Mouse (Mus musculus): Measurements from ENCODE around the gene Hyal3.
"Not testable (repeated sequence)": the region's sequence is repeated elsewhere in the genome, so short reads cannot be mapped to it uniquely, and the experiment has no call there.

Gene Hyal3

GRCm38 (mm10) chr9:107550491-107551116, 30.0 kb upstream of the Hyal3 start:
- no peak for DNase-seq (ENCODE audit: low spot score in 2 of 2)

DNA sequence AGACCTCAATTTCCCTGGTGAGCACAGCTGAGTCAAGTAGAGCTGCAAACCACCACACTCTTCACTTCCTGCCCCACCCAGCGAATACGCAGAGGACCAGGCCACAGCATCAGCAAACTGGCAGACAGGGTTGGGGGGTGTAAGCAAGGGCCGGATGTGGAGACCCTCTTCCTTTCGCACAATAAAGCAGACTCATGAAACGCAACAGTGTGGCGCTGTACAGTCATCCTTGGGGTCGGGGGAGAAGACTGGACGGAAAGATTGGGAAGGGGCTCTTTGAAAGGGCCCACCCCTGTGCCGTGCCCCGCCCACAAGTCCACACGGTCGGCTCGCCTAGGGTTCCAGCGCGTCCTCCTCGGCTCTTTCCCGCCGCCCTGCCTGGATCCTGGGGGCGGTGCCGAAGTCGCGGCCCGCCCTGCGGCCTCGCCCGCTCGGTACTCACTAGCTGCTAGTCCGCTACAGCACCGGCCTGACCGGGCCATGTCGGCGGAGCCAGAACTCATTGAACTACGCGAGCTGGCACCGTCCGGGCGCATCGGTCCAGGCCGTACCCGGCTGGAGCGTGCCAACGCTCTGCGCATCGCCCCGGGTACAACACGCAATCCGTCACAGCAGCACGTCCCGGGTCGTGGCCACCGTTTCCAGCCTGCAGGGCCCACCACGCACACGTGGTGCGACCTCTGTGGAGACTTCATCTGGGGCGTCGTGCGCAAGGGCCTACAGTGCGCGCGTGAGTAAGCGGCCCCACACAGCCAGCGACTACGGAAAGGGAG, 29.3 kb upstream of the Hyal3 start, which contains the start of gene Rassf1:
Gene Rassf1, plus strand, starts transcription at position 439 of the 773 bp plus-strand sequence.
- peak; percentile 84 to 87 for DNase-seq (ENCODE audit: low spot score in 2 of 2)

GRCm38 (mm10) chr9:107551890-107552355, 28.7 kb upstream of the Hyal3 start:
- no peak for DNase-seq (ENCODE audit: low spot score in 2 of 2)

DNA sequence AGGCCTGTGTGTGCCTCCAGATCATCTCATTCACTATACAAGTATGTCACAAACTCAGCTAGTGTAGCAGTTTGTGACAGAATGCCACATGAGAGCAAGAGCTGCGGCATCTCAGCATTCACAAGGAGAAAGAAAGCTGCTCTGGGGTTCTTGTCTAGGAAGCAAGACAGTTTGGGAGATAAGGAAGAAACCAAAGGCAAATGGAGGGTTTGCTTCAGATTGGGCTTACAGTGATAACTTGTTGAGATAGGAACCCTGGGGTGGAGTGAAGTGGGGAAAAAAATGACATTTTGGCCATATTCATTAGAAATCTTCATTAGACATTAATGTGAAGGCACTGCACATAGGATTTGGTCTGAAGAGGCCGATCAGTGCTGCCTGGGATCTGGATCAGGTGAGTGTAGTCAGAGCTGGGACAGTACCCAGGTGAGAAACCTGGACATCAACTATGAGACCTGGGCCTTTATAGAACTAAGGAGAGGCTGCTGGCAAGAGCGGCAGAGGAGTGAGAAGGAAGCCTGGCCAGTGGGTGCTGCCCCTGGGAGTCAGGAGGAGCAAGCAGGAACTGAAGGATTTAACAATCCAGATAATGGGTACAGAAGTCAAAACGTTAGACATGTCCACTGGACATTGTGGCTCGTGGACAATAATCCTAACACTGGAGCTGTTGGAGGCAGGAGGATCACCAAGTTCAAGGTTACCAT, 27.8 kb upstream of the Hyal3 start:
- peak in 1 of 2 experiments; percentile 1 for DNase-seq (ENCODE audit: low spot score in 2 of 2)

- peak; percentile 45 to 46 for DNase-seq (ENCODE audit: low spot score in 2 of 2)
These were observed 26.9 kb upstream of the Hyal3 start for GRCm38 (mm10) chr9:107553541-107554318.

DNA sequence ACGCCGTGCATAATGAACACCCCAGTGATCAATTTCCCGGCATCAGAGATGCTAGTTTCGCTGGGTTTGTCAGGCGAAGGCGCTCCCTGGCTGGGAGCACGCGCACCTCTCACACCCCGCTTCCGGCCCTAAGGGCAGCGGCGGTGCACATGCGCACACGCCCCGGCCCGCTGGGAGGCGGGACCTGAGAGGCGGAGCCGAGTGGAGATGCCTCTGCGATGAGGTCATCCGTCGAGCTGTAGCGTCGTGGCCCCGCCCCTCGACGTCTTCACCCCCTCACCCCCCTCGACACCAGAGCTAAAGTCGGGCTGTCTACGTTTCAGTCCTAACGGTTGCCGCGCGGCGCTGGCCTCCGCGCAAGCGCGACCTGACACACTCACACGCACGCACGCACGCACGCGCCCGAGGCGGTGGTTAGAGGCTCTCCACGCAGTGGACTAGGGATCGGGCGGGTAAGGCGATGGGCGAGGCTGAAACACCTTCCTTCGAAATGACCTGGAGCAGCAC, 26.2 kb upstream of the Hyal3 start:
- peak; percentile 95 to 97 for DNase-seq (ENCODE audit: low spot score in 2 of 2)

- peak; percentile 55 to 65 for DNase-seq (ENCODE audit: low spot score in 2 of 2)
These were observed 25.6 kb upstream of the Hyal3 start for GRCm38 (mm10) chr9:107555031-107555457.

DNA sequence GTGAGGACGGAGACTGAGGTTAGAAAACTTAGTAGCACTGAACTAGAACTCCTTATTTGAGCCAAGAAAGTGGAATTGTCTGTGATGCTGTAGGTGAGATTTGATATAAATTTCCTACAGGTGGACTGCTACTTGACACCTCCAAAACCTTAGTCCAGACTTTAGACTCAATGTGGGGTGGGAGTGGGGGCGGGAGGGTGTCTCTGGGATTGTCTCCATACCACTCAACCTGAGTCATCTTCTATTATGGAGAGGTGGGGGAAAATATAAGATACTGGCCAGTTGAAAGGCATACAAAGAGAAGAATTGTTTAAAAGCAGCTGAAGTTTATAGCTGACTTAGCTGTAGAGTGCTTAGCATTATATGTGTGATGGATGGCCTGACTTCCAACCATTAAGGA, 24.9 kb upstream of the Hyal3 start:
- DNase-seq (ENCODE audit: low spot score in 2 of 2) = no peak

- DNase-seq (ENCODE audit: low spot score in 2 of 2) = no peak
These were observed 24.3 kb upstream of the Hyal3 start for GRCm38 (mm10) chr9:107556346-107556745.

DNA sequence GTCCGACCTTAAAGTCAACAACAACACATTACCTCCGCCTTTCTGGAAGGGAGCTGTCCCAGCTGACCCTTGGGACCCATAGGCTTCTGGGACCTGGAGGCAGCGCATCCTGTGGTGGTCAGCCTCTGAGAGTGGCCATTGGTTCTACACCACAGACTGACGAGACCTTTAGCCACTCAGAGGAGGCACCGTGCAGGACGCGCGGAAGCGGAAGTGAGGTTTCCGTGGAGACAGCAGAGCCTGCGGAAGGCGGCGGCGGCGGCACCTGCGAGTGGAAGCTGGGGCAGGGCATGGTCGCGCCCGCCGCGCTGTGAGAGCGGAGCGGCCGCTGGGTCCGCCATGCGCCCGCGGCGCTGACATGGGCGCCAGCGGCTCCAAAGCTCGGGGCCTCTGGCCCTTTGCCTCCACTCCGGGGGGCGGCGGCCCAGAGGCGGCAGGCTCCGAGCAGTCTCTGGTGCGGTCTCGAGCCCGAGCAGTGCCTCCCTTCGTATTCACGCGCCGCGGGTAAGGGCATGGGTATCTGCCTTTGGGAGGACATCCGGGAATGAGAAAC, 17.5 kb upstream of the Hyal3 start, which contains the start of gene Tusc2:
Gene Tusc2, plus strand, starts transcription at position 227 of the 553 bp plus-strand sequence.
- DNase-seq (ENCODE audit: low spot score in 2 of 2) = peak; percentile 96

DNA sequence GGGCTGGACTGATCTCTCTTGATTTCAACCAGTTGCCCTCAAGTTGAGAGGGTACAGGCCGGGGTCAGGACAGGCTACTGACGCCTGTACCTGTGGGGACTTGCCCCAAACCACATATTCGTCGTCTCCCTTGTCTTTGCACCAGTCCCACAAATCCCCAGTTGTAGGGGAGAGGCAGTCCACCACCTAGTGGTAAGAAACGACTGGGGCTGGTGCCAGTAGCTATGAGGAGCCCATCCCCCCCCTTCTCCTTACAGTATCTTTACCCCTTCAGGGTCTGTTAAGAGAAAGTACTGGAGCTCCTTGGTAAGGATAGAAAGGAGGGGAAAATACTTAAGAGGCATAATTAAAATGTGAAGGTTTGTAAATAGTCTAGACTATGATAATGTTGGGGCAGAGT, 15.1 kb upstream of the Hyal3 start:
- DNase-seq (ENCODE audit: low spot score in 2 of 2) = not testable (repeated sequence)

GRCm38 (mm10) chr9:107566041-107566709, 14.4 kb upstream of the Hyal3 start:
- DNase-seq (ENCODE audit: low spot score in 2 of 2) = peak; percentile 71 to 75

DNA sequence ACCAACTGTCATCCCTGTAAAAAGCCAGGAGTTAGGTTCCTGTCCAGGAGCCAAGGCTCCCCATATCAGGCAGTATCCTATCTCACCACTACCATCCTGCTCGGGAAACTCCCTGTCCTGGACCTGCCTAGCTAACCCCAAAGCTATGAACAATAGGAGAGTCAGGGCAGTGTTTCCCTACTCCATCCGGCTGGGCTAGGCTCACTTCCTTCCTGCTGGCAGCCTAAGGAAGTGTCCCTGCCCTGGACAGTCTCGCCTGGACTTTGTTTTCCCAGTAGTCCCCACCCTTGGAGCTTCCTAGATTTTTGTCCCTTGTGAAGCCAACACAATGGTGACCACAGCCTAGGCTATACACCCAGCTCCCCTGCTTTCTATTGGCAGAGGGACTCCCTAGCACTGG, 13.8 kb upstream of the Hyal3 start:
- no peak for DNase-seq (ENCODE audit: low spot score in 2 of 2)

GRCm38 (mm10) chr9:107567702-107568319, 12.8 kb upstream of the Hyal3 start, which contains the start of gene Hyal2:
TSS of gene Hyal2 (plus strand) at chr9:107567945.
- DNase-seq (ENCODE audit: low spot score in 2 of 2) = no peak

DNA sequence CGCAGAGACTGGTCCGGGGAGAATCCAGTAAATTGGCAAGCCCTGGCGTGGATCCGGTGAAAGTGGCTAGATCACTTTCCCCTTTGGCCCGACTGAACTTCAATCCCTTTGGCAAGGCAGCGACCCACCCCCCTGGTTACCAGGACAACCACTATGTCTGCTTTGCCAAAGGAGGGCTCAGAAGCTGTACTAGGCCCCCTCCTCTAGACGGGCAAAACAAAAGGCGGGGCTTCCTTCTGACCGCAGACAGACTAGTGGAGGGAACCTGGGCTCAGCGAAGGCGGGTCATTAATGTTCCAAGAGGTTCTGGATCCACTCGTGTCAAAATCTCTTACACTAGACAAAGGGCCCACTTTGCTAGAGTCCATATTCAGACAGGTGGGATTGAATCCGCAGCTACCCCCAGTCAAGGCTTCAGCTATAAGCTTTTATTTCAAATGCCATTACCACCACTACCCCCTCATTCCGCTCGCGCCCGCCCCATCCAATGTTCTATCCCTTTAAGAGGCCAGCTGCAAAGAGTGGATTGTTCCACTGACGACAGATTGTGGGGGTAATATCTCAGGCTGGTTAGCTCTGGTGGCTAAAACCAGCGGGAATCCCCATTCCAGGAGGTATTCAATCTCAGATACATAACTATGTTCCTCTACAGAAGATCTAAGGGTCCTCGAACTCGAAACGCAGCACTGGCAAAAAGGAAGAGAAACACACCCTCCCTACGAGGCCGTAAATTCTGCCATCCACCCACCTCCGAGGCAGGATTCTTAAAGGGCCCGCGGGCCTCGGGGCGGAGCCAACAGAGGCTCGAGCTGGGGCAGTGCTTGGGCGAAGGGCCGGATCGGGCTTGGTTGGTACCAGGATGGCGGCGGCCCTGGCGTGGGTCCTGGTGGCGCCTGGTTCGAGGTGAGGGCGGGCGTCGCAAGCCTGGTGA, 12.0 kb upstream of the Hyal3 start:
- peak; percentile 84 to 89 for DNase-seq (ENCODE audit: low spot score in 2 of 2)

- no peak for DNase-seq (ENCODE audit: low spot score in 2 of 2)
These were observed 11.3 kb upstream of the Hyal3 start for GRCm38 (mm10) chr9:107569270-107569669.

DNA sequence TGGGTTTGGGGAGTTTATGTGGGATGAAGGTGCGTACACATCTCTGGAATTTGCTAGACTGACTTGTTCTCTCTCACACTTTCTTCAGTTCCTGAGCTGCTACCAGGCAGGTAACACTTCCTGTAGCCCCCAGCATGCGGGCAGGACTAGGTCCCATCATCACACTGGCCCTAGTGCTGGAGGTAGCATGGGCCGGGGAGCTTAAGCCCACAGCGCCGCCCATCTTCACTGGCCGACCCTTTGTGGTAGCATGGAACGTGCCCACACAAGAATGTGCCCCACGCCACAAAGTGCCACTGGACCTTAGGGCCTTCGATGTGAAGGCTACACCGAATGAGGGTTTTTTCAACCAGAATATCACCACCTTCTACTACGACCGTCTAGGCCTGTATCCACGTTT, 10.6 kb upstream of the Hyal3 start:
- no peak for DNase-seq (ENCODE audit: low spot score in 2 of 2)

GRCm38 (mm10) chr9:107570845-107571244, 9.8 kb upstream of the Hyal3 start:
- DNase-seq (ENCODE audit: low spot score in 2 of 2) = no peak
